Mouse (Mus musculus) kidney, postnatal 36 days (tissue): Measurements from ENCODE around the gene Il1b.

ENCODE experiments used
- DNase-seq, 2 experiments: peaks; one replicate each; pipeline ENCODE4 v3.0.0; 2021 to 2022; ENCODE audit warnings: mixed read lengths in 2 of 2

Il1b gene

GRCm38 (mm10) chr2:129368106-129368505, 2.8 kb downstream of the Il1b start:
- DNase-seq: no peak

GRCm38 (mm10) chr2:129367246-129367645, 3.7 kb downstream of the Il1b start:
- no peak for DNase-seq

DNA sequence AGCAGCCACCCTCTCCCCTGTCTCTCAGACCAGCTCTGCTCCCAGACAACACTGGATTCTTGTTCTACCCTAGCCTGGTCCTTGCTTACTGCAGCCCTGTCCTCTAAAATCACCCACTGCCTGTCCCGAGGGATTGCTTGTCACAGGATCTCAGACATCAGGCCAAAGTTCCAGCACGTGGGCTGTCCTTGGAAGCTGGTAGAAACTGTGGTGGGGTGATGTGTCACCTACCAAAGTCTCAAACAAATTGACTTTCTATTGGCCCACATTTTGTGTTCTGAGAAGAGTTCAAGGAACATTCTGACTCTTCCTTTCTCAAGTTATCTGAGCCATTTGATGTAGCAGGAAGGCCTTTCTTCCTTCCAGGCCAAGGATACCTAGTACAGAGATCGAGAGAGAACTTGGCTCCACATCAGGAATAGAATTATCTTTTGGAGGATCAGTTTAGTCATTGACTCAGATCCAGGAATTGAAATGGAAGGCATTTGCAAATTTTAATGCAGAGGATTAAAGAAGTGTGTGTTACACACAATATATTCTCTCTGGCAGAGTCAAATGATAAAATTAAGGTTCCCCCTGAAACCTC, 9.9 kb downstream of the Il1b start:
- no peak for DNase-seq

- no peak for DNase-seq
Measured at GRCm38 (mm10) chr2:129360197-129360596, 10.7 kb downstream of the Il1b start.

DNA sequence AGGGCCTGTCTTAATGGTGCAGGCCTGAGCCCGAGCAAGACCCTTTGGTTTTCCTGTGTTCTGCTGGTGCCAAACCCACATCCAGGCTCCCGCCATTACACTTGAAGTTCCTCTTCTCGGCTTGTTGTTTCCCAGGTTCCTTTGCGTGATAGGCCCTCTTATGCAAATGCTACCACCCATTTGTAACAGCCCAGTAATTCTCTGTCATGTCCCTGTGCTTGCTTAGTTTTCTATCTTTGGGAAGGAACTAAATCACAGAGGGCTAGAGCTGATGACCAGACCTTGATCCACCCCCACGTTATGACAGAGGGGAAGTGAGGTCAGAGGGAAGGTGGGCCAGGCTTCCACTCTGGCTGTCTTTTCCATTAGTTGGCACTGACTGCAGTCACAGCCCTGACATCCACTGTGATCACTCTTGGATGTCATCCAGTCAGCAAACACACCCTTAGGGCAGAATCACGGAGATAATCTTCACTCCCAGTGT, 32.8 kb downstream of the Il1b start:
- no peak for DNase-seq

DNA sequence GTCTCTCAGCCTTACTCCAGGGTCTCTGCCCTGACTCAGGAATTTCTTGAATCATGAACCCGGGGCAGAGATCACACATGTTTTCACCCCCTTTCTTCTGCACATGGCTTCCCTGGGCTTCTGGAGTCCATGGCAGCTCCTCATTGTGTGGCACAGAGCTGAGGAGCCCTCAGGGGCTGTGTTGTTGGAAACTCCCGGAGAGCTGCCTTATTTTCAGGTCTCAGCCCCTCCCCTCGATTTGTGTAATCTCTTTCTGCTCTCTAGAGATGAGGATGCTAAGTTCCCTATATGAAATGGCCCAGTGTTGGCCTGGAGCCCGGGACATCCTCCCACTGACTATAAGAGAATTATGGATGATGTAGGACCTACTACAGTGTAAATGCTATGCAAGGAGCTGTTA, 37.5 kb downstream of the Il1b start:
- no peak for DNase-seq

DNA sequence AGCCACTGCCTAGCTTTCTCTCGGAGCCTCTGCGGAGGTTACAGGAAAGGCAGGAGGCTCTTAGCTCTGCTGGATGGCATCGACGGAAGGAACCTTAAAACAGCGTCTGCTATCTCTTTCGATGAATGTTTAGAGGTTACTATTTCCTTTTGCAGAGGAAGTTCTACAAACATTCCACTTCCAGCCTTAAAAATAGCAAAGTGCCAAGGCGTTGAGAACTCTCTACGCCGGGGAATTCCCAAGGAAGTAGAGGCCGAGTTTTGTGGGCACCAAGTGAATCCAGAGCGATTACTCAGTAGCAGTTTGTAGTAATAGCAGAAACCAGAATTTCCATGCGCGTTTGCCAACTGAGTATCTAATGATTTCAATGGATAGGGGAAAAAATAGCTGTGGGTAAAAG, 40.4 kb downstream of the Il1b start:
- no peak for DNase-seq

- no peak for DNase-seq
Measured at GRCm38 (mm10) chr2:129330024-129330423, 40.9 kb downstream of the Il1b start.

DNA sequence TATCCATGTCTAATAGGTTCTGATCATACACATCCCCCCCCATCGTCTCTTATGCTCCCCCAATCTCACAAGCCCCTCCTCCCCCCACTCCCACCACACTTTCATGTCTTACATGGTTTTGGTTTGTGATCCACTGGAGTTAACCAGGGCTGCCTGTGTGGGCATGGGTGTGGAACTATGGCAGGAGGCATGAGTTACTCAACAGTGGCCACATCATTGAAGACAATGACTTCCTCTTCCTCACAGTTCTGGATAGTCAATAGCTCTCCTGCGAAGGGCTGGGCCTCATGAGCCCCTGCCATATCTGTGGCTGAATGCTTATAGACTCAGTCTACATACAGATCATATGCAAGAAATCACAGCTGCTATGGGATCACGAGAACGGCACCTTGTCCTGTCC, 42.7 kb downstream of the Il1b start:
- no peak for DNase-seq

GRCm38 (mm10) chr2:129324216-129324615, 46.7 kb downstream of the Il1b start:
- no peak for DNase-seq

GRCm38 (mm10) chr2:129322117-129322635, 48.8 kb downstream of the Il1b start:
- DNase-seq: no peak

DNA sequence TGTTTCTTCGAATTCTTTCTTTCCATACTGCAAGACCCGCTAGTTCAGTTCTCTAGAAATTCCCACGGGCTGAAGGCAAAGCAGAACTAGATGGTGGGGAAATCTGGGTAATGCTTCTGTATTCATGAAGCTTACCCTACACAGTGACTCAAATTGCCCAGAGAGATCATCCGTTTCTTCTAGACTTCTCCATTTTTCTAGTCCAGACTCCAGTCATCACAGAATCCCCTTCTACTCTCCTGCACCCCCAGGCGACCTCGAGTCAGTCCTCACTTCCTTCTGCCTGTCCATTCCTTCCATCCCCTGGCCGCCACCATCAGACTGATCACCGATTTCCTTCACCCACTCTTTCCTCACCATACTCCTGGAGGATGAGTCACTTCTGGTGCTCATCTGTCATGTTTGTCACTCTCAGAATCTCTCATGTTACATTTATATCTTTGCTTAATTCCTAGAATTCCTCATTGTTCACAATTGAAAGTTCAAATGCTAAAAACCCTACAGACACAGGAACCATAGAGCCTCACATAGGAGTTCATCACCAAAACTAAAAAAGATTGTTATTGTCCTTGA, 50.8 kb downstream of the Il1b start:
- DNase-seq: no peak

DNA sequence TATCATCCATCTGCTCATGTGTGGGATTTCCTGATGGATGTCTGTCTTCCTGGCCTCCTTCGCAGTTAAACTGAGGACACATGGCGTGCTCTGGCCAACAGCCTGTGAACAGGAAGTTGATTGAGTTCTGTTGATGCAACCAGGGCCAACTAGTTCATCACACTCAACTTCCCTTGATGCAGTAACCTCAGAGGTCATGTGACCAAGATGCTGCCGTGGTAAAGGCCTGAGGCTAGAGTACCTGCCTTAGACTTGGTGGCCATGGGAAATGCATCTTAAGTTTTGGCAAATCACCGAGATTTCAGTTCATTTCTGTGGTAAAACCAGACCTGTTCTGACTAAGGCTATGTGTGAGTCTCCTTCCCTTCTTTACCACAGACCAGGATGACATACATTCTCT, 55.1 kb downstream of the Il1b start:
- no peak for DNase-seq

DNA sequence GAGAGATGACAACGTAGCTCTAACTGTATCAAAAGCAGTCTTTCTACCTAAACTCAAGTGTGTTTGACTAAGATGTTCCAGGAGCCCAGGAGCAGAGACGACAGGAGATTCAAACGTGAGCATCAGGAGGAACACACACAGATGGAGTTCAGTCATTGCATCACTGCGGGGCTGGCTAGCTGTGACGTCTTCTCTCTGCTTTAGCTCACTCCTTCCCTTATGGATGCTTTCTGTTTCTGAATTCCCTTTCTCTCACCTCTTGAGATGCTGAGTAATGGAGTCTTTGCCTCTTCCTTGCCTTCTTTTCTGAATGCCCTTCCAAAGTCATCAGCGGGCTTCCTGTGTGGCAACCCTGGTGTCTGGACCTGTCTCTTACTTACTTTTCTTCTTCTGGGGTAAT, 56.1 kb downstream of the Il1b start:
- DNase-seq: no peak
